Mouse (Mus musculus) right cerebral cortex, postnatal 36 days (tissue): ENCODE measurements around the gene Vezf1.

Experiments used
- DNase-seq, 2 experiments: peaks; one replicate each; pipeline ENCODE4 v3.0.0; 2022; ENCODE audit warnings: low spot score in 2 of 2, mixed read lengths in 1 of 2

The Vezf1 gene

DNA sequence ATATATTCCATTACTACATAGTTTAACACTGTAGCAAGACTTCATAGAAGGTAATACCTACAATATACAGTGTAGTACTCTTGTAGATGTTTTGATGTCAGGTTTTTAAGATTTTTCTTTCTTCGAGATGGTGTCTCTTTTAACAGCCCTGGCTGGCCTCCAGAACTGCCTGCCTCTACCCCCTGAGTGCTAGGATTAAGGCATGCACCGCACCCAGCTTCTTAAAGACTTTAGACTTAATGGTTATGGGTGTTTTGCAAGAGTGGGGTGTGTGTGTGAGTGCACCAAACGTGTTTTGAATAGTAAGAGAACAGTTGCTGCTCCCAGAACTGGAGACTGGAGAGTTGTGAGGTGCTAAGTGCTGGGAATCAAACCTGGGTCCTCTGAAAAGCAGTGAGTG is 14.3 kb upstream of the Vezf1 start:
- DNase-seq, result no peak

DNA sequence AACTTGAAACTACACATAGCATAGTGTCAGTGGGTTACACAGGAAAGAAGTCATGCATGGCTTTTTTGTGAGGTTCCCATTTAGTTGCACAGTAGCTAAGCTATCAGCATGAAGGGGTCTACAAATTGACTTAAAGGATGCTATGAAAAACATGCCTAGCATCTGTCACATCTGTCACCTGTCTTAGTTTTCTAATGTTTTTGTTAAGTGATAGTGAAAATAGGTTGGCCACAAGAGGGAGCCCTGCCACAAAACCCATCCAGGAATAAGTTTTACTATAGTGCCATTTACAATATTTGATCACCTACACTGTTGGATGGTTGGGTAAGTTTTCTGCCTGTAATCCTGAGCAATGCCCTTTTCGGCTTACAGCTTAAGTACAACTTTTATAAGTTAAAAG is 13.5 kb upstream of the Vezf1 start:
- no peak for DNase-seq

DNA sequence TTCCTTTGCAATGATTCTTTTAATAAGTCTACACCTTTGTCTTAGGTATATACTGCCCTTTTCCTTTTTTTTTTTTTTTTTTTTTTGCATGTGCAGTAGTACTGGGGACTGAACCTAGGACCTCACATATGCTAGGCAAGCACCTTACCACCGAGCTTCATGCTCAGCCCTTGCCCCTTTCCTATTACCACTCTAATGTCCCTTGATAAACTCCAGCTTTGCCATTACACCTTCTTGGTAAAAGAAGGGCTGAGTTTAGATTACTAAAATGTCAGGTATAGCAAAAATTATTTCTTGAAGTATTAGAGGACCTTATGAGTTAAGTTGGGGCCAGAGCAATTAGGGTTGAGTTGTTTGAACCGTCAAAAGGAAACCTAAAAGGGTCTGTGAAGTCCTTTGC is 12.3 kb upstream of the Vezf1 start:
- DNase-seq, result no peak

DNA sequence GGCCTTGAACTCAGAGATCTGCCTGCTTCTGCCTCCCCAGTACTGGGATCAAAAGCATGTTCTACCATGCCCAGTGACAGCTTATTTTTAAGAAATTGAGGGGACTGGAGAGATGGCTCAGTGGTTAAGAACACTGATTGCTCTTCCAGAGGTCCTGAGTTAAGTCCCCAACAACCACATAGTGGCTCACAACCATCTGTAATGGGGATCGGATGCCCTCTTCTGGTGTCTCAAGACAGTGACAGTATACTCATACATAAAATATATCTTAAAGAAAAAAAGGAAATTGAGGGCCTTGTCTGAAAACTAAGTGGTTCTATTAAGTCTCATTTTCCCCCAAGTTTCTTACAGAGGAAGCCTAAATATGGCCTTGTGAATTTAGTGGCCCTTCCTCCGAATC is 10.3 kb upstream of the Vezf1 start:
- no peak for DNase-seq

DNA sequence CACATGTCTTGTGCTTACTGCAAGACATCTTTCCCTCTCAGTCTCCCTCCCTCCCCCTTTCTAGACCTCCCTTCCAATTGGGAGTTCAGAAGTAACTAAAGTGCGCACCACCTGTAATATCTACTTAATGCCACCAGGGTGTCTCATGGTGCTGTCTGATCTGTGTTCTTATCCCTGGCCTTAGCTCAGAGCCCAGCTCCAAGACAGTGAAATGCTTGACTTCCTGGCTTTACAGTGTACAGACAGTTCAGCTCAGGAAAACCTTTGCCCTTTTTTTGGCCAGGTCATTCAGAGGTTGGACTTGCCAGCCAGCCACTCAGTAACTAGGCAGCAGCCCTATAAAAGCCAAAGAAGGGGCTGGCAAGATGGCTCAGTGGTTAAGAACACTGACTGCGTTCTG is 8.9 kb upstream of the Vezf1 start:
- DNase-seq, result peak in 1 of 2 experiments; percentile 14

DNA sequence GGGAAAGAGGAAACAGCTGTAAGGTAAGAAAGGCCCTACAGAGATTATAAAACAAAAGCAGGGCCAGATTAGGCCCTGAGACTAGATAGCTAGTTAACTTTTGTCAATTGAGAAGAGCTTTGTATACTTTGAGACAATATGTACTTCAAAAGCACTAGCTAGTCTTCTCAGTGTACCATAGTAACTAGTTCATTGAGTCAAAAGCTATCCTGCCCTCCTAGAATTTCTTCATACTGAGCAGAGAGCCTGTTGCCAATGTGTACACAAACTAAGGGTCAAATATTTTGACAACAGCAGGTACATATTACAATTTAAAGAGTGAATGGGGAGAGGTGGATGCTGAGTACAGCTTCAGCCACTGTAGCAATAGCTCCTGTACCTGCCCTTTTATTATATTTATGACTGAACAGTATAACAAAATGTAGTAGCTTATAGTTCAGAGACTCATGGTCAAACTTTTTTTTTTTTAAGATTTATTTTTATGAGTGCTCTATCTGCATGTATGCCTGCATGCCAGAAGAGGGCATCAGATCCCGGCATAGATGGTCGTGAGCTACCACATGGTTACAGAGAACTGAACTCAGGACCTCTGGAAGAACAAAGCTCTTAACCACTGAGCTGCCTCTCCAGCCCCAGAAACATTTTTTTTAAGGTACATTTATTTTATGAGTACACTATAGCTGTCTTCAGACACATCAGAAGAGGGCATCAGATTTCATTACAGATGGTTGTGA is 6.0 kb upstream of the Vezf1 start:
- DNase-seq, result no peak

DNA sequence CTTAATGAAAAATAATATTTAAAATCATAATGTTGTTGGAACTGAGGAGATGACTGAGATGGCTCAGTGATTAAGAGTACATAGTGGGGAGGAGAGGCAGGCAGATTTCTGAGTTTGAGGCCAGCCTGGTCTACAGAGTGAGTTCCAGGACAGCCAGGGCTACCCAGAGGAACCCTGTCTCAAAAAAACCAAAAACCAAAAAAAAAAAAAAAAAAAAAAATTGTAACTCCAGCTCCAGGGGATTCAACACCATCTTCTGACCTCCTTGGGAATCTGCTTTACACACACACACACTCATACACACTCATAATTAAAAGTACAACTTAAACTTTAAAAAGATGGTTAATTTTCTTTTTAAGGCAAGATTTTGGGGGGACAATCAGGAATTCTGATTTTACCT is 2.3 kb upstream of the Vezf1 start:
- no peak for DNase-seq

DNA sequence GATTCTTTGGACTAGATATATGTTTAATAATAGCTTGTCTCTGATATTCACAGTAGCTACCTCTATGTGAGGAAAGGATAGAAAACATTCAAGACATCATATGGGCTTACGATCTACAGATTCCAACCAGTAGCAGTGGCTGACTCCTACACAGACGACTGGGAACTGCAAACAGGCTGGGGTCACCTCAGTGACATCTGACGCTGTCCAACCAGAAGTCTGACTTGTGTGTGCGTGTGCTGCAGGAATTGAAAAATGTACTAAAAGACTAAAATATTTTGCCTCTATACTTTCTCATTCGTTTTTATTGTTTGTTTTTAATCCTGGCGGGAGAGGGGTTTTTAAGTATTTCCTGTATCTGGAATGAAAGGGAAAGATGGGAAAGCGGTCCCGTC is 891 bp upstream of the Vezf1 start:
- no peak for DNase-seq

DNA sequence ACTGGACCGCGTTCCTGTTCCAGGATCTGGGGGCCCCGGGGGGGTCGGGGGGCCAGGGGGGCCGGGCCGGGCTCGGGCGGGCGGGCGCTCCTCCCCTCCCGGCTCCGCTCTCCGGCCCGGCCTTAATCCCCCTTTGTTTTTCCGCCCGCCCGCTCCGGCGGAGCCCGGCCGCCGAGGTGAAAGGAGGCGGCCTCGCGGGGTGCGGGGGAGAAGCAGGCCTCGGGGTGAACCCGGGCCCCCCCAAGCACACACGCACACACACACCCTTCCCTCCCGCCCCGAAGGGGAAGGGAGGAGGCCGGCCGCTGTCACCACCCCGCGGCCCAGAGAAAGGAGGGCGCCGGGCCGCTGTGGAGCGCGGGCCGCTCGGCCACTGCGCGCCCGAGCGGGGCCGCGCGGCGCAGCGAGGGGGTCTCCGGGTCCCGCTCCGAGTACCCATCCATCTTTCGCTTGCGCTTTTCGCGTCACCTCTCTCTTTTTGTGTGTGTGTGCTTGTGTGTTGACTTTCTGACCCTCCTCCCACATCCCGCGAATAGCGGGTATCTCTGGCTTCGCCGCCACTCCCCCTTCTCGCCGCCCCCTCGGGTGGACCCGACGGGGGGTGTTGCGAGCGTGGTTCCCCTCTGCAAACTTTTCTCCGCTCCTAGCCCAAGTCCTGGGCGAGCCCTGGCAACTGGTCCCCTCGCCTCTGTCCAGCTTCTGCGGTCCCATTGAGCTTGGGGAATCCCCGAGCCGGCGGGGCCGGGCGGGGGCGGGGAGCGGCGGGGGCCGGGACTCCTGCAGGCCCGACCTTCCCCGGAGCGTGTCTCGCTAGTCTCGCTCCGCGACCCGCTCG is 549 bp downstream of the Vezf1 start:
- peak in 1 of 2 experiments; percentile 13 for DNase-seq

DNA sequence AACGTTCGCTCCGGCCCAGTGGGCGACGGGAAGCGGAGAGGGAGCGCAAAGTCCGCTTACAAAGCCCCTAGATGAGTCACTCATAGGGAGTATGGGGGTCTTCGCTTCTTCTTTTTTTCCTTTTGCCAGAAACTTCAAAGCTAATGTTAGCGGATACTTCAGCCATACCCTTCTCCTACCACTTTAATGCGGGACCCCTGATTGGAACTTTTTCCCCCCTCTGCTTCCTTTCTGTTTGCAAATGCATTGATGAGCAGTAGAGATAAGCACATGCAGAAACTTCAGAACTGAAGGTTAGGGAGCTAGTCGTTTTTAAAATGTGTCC is 1.1 kb downstream of the Vezf1 start:
- DNase-seq, result no peak

DNA sequence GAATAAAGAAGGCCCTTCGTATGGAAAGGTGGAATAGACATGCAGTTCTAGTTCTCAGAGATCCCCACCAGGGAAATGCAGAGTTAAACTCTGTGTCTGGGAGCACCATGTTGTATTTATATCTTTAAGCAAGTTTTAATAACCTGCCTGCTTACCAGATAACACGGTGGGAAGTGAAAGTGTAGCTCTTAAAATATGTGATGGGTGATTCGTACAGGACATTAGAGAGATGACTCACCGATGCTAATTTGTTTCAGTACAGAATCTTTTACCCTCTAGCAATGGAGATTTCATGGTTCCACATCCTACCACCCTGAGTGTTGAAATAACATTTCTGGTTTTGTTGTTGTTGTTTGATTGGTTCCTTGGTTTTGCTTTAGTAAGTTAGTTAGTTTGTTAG is 2.3 kb downstream of the Vezf1 start:
- DNase-seq, result no peak

DNA sequence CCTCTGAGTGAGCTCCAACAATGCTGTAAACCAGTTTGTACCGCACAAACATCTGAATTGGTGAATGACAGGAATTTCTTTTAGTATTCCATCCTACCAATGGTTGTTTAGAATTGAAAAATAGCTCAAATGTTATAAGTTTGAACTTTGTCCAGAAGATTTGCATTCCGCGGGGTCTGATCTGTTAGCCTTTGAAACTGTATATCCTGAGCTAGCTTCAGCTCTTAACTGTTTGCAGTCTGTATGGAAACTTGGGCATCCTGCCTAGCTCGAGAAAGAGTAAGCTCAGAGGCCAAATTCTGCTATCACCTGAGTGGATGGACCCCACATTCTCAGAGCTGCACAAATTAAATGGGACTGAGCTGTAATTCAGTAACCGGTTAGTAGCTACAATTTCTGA is 3.0 kb downstream of the Vezf1 start:
- no peak for DNase-seq

DNA sequence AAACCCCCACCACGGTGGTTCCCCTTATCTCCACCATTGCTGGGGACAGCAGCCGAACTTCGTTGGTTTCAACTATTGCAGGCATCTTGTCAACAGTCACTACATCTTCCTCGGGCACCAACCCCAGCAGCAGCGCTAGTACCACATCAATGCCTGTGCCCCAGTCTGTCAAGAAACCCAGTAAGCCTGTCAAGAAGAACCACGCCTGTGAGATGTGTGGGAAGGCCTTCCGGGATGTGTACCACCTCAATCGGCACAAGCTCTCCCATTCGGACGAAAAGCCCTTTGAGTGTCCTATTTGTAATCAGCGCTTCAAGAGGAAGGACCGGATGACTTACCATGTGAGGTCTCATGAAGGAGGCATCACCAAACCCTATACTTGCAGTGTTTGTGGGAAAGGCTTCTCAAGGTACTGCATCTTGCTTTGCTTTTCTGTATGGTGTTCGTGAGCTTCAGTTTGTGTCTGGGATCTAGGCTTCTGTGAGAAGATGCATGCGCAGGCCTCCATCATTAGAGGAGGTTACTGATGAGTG is 5.3 kb downstream of the Vezf1 start:
- DNase-seq, result no peak

DNA sequence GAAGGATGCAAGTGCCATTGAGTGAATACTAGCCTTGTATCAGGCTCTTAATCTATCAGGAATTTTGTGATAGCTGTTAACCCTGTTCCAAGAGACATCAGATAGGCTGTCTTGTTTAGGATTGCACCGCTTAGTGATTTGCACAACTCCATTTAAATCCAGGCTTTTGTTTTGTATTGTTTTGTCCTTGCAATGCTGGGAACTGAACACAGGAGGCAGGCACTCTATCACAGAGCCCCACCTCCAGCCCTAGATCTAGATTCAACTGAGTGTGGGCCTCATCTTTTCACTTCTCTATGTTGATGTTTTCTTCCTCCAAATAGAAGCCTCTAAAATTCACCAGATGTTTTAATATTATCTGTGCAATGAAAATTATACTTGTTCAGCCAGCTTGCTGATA is 7.6 kb downstream of the Vezf1 start:
- DNase-seq, result no peak

DNA sequence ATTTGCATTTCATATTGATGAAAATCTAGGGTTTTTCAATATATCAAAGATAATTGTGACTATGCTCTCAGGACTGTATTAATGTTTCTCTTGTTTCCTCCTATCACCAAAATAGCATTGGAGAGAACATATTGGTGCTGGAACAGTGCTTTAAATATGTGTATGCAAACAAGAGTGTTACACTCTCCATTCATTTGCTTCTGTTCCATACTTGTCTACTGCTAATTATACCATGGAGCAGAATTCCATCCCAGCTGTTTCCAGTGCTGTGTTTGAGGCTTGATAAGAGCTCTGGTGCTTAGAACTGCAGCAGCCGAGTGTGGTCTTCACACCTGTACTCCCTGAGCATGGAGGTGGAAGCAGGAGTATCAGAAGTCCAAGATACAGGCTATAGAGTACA is 8.3 kb downstream of the Vezf1 start:
- DNase-seq, result no peak

DNA sequence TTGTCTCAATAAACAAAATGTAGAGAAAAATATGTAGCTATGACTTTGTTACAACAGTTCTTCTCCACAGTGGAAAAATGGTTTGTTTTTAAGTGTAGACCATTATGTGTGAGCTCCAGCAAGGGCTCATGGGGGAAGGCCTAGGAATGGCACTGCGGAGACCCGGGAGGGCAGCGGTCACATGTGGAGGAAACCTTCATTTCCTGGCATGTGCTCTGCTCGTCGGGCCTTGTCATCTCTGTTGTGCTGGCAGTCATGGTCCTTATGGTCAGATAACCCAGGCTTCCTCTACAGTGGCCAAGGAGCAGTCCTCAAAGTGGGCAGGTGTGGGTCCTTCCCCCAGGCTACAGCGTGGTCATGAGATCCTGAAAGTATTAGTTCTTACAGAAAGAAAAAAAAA is 15.6 kb downstream of the Vezf1 start:
- no peak for DNase-seq

DNA sequence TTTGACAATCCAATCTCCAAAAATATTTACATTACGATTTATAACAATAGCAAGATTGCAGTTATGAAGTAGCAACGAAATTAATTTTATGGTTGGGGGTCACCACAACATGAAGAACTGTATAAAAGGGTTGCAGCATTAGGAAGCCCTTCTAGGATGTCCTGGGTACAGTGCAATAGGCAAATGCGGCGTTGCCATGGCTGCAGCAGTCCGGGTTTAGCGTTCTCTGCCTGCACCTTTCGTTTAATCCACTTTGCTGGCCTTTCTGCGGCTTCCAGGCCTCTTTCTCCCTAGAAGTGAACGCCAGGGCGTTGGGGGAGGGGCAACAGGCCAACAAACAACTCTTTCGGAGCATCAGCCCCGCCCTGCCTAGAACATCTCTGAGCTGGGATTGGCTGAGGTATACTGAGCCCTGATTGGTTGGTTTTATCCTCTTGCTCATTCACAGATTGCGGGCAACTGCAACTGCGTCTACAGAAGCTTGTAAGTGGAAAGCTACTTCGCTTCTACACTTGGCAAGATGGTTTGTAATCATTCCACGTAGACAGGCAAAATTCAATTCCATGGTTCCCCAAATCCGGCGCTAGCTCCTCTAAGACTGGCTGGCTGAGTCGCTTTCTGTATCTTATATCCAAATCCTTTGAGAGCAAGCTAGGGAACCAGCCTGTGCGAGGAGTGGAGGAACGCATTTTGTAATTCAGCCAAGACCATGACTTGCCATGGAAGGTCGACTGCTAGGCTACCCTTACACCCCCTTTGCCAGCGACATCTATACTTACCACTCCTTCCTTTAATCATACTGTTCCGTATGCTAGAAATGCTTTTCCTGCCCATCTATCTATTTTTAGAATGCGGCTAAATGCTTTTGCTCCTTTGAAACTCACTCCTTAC is 18.9 kb downstream of the Vezf1 start:
- DNase-seq, result peak; percentile 85 to 89

DNA sequence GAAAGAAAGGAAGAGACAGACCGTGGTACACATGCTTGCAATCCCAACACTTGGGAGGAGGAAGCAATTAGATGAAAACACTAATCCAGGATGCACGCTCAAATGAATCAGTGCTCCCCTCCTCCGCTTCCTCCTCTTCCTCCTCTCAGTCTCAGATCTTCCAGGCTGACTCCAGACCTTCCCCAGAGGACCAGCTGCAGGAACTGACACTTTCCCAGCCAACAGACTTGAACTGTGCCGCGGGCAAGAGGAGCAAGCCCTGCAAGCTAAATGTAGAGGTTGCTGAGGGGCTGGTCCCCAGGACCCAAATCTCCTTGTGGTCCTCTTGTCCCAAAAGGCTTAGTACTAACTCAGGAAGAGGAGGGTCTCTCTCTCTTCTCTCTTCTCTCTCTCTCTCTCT is 21.1 kb downstream of the Vezf1 start:
- no peak for DNase-seq

DNA sequence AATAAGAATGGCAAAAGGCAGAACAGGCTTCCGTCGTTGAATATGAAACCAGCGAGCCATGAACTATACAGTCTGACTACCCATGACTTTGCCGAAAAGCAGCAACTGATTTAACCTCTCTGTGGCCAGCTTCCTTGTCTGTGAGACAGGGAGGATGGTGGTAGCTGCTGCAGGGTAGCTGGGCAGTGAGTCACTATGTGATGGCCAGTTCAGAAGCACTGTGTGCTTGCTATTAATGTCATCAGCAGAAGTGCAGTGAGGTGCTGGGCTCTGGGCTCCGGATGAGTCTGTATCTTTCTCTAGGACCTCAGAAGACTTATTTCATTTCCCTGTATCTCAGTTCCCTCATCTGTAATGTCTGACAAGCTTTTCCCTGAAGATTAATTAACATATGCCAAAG is 22.2 kb downstream of the Vezf1 start:
- no peak for DNase-seq

DNA sequence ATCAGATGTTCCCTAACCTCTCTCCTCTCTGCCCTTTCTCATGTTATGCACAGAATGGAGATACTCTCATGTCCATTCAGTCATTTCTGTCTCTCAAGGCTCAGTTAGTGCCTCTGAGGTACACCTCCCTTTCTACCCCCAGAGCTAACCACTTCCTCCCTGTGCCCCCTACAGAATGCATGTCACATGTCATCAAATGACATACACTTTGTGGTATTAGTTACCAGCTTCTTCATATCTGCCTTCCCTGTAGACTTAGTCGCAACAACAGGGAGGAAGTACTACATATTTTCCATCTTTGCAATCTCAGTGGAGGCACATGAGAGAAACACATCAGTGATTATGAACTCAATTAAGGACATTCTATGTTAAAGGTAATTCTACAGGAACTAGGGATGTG is 23.9 kb downstream of the Vezf1 start:
- DNase-seq, result no peak

DNA sequence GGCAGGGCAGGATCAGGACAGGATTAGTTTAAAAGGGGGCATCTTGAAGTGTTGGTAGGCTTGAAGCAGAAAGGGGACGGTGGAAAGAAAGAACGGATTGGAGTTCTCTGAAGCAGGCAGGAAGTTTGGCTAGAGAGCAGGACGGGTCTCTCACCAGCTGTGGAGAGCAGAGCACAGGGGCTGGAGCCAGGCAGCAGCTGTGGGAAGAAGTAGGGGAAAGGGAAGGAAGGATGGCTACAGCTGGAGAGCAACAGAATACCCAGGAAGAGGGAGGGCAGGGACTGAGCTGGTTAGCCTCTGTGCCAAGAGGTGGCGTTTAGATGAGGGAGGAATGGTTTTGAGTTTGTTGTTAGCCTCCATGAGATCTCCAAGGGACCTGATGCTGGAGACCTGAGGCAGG is 29.1 kb downstream of the Vezf1 start:
- DNase-seq, result no peak

DNA sequence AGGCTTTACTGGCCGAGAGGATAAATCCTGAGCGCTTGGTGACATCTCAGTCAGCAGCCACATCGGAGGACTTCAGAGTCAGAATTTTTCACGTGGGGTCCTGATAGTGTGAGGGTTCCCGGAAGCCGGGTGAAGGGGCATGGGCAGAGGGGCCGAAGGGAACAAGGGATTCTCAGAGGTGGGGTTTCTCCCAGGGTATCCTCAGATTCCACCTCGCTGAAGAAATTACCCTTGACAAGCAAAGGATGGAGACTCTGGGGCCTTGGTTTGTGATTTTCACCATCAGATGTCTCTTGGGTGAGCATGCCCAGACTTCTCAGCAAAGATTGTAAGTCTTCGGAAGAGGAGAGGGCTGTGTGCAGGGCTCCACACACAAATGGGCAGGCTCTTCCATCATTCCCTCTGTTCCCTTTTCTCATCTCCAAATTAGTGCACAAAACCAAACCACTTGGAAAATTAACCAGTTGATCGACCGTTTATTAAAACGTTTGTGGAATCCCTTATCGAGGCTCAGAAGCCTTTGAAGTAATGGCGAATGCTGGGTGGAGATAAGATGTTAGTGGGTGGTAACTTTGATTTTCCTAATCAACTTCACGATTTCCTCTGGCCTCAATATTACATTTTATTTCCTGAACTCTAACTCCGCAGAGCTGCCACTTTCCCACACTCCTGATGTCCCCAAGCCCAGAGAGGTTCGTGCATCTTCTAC is 30.1 kb downstream of the Vezf1 start, which contains the start of gene Cuedc1:
TSS of gene Cuedc1 (plus strand) at position 38 of the 709 bp plus-strand sequence.
- no peak for DNase-seq
